Mouse (Mus musculus) c-Kit-negative CD71-positive TER-119-positive erythroid progenitor cells, embryonic 14.5 days (primary cell): ENCODE data around the gene Arl6ip5.

Experiments used
- DNase-seq: peaks from one replicate; pipeline ENCODE4 v3.0.0-alpha.2; 2013; ENCODE audit warnings: low read depth, low spot score

Arl6ip5 gene

GRCm38 (mm10) chr6:97210191-97210961 lies at the start of gene Arl6ip5:
Arl6ip5 (plus strand) TSS chr6:97210689.
- peak; percentile 74 for DNase-seq

- DNase-seq: no peak
Measured at GRCm38 (mm10) chr6:97175716-97176115, 34.8 kb upstream of the Arl6ip5 start.

DNA sequence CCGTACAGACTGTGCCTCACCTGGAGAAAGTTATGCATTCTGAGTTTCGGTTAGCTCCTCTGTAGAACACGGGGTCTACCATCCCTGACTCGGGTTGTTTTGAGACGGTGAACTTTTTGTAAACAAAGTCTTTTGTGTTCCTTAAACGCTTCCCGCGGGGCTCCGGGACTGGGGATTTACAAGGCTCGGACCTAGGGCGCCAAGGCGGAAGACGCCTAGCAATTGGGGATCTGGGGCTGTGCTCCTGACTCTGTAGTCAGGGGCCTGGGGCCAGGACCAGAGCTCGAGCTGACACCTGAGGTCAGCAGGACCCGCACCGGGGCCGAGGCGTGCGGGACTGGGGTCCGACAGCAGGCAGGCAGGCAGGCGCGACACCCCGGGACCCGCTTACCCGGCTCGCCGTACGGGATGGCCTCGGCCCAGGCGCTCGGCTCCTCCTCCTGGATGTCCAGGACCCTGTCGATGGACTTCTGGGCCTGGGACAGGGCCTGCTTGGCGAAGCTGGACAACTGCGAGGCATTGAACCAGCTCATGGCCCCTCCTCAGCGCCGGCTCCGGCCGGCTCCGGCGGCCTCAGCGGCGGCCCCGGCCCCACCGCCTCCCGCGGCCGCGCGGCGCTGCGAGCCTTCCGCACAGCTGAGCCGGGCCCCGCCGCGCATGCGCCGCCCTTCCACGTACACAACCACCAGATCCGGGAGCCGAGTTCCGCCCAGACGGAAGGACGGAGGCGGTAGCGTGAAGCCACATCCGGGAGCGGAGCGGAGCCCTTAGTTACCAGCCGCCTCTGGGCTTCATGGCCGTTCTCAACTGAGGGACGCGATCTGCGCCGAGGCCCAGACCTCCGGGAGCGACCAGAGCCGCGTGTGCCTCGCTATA lies 31.8 kb upstream of the Arl6ip5 start, which contains the start of gene Tmf1:
Gene Tmf1, minus strand, starts transcription at position 632 of the 876 bp plus-strand sequence.
- peak; percentile 89 for DNase-seq

DNA sequence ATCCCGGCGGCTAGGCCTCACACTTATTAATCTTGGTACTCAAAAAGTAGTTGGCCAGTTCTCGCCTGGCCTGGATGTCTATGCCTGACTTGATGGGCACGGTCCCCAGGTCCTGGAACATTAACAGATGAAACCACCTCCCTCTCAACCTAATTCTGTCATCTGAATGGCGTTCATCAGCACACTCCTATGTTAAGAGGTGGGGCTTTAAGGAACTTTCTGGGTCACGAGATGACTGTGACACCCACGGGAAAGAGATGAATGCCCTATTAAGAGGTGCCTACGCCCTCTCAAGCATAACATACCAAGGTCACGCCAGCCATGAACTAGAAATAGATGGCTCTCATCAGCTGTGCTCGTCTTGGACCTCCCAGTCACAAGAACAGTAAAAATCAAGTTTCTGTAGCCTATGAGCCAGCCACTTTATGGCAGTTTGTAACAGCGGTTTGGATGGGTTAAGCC lies 31.1 kb upstream of the Arl6ip5 start:
- DNase-seq: no peak

GRCm38 (mm10) chr6:97200437-97200836 lies 10.1 kb upstream of the Arl6ip5 start:
- no peak for DNase-seq

GRCm38 (mm10) chr6:97202477-97202876 lies 8.0 kb upstream of the Arl6ip5 start:
- no peak for DNase-seq

- no peak for DNase-seq
Measured at GRCm38 (mm10) chr6:97204252-97204869, 6.1 kb upstream of the Arl6ip5 start.

DNA sequence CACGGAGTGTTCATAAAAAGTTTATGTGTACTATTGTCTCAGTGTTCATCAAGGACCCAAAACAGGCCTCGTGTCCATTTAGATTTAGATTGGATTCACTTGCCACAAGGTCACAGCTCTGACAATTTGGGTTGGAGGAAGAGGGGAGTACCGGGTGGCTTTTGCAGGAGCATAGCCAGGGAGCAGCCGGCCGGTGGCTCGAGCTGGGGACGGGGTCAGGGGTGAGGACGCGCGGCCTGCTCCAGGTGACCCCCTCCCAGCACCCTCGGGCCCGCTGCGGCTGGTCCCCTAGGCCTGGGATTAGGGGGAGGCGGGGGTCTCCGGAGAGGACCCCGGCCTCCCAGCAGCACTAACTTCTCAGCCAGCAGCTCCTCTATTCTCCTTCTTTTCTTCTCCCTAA lies 5.5 kb upstream of the Arl6ip5 start:
- DNase-seq: no peak

GRCm38 (mm10) chr6:97205439-97205885 lies 5.0 kb upstream of the Arl6ip5 start, which contains the start of gene Uba3:
Uba3 (minus strand) TSS chr6:97205647.
- peak; percentile 100 for DNase-seq

GRCm38 (mm10) chr6:97207085-97207484 lies 3.4 kb upstream of the Arl6ip5 start:
- DNase-seq: no peak

DNA sequence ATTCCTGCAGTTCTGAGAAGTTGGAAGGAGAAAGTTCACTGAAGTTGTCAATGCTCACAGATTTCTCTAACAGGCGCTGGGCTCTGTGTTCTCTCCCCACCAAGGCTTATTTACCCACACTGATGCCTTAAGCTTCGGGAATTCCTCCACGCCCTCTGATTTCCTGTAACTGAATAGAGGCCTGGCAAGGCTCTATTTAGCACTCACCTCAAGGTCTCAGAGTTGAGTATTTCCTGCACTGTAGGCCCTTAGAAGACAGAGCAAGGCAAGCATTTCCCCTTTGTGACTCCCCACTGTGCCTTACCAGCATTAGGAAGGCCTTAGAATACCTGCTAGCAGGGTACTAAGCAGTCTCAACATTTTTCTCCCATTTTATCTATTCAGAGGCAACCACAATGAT lies 2.1 kb upstream of the Arl6ip5 start:
- DNase-seq: no peak

GRCm38 (mm10) chr6:97209201-97209600 lies 1.3 kb upstream of the Arl6ip5 start:
- DNase-seq: no peak

GRCm38 (mm10) chr6:97209751-97210150 lies 738 bp upstream of the Arl6ip5 start:
- no peak for DNase-seq

- no peak for DNase-seq
Measured at GRCm38 (mm10) chr6:97210962-97211601, 593 bp downstream of the Arl6ip5 start.

GRCm38 (mm10) chr6:97211981-97212380 lies 1.5 kb downstream of the Arl6ip5 start:
- no peak for DNase-seq

GRCm38 (mm10) chr6:97216154-97216821 lies 5.8 kb downstream of the Arl6ip5 start:
- no peak for DNase-seq

- no peak for DNase-seq
Measured at GRCm38 (mm10) chr6:97220672-97221071, 10.2 kb downstream of the Arl6ip5 start.

DNA sequence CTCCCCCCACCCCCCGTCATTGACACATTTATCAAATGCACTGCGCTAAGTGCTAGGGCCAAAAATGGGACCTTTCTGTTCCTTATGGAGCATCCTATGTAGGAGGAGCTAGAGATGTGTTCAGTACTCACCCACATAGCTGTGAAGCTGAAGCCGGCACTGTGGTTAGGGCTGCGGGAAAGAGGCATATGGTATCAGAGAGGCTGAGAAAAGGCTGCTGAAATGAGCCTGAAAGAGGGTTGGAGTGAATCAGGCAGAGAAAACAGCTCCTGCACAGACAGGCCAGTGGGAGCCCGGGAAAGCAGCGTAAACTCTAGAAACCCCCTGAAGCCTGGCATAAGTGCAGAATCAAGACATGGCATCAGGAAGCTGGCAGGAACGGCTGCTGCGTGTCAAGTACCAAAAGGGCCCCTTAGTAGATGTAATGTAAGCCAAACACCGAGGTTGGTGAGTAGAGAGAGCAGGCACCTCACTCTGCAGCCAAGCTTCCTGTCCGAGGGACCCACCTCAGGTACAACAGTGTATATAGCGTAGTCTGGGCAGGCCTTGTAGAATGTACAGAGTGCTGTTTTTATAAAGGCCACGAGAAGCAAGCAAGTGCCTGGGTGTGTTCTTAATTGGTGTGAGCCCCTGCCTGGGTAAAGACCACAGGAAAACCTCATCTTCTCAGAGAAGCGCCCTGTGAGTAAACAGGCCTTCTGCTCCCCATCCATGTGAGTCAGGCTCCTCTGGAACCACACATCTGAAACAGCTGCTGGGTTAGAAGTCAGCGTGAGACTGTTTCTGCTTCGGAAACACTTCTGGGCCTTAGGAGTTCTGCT lies 10.9 kb downstream of the Arl6ip5 start:
- DNase-seq: no peak

DNA sequence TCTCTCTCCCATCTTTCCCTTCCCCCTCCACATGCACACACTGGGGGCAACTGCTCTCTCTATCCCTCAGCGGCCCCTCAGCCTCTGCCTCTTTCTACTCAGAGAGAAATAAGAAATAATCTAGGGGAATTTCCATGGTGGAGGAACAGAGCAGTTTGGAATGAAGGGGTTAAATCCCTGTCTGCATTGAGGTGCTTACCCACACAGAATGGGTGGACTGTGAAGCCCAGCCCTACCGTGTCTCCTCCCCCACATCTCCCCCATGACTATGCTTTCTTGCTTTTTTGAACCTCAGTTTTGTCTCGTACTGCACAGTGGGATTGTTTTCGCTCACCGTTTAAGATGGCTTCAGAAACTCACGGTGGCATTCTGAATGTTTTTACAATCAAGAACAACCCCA lies 11.8 kb downstream of the Arl6ip5 start:
- DNase-seq: no peak

DNA sequence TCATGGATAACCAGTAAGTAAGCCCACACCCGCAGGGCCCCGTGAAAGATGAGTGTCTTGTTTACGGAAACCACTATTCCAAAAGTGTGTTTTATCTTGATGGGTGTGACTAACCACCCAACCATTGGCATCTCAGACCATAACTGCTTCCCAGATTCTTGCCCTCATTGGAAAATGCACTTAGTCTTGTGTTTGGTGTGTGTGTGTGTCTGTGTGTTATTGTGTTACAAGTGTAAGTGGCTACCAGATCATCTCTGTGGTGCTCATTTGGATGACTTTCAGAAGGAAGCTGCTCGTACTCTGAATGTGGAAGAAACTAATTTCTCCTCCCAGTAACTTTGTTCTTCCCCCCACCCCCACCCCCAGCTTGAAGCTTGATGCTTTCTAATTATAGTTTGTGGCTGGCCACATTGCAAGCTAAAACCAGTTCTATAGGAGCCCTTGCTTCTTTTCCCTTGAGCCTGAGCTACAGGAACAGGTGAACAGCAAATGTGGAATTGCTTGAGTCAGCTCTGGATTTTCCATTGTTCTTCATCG lies 12.5 kb downstream of the Arl6ip5 start:
- no peak for DNase-seq
